Mouse (Mus musculus) cerebellum, postnatal 4 days (tissue): ENCODE measurements at regions not wholly inside any gene's neighbourhood (a gene's known extent, or its start where the extent isn't known, plus 50 kb on each side); places are given as distances from the start of the nearest gene placed in this dataset.
"Not testable (repeated sequence)": the region's sequence is repeated elsewhere in the genome, so short reads cannot be mapped to it uniquely, and the experiment has no call there.

Source experiments
- DNase-seq, 2 experiments: peaks; one replicate each; pipeline ENCODE4 v3.0.0; 2022; ENCODE audit warnings: low spot score in 2 of 2, mixed read lengths in 1 of 2

GRCm38 (mm10) chr8:5523281-5523680, 418.1 kb upstream of the Slc10a2 start:
- no peak for DNase-seq

GRCm38 (mm10) chr8:5495861-5496260, 390.7 kb upstream of the Slc10a2 start:
- no peak for DNase-seq

GRCm38 (mm10) chr8:5490491-5490890, 385.3 kb upstream of the Slc10a2 start:
- no peak for DNase-seq

GRCm38 (mm10) chr8:5482938-5483337, 377.8 kb upstream of the Slc10a2 start:
- DNase-seq: no peak

- no peak for DNase-seq
Measured at GRCm38 (mm10) chr8:5472999-5473398, 367.8 kb upstream of the Slc10a2 start.

GRCm38 (mm10) chr8:5472582-5472981, 367.4 kb upstream of the Slc10a2 start:
- no peak for DNase-seq

DNA sequence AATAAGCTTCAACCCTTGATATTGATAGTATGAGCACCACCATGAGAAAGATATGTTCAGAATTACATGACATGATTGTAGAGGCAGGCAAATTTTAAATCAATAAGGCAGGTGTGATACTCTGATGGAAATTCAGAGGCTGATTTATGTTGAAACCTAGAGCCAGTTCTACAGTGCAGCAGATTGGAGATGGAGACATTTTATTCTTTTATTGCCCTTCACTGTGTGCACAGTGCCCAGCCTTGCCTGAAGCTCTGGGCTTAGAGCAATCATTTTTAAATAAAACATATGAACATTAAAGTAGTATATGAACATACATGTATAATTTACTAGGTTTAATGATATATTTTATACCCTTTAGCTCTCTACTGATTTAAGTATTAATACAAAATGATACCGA, 352.5 kb upstream of the Slc10a2 start:
- no peak for DNase-seq

GRCm38 (mm10) chr8:5453469-5453868, 348.3 kb upstream of the Slc10a2 start:
- DNase-seq: no peak

- DNase-seq: not testable (repeated sequence)
Measured at GRCm38 (mm10) chr8:5442243-5442642, 337.1 kb upstream of the Slc10a2 start.

GRCm38 (mm10) chr8:5440404-5440803, 335.3 kb upstream of the Slc10a2 start:
- not testable (repeated sequence) for DNase-seq

GRCm38 (mm10) chr8:5439054-5439453, 333.9 kb upstream of the Slc10a2 start:
- no peak for DNase-seq

DNA sequence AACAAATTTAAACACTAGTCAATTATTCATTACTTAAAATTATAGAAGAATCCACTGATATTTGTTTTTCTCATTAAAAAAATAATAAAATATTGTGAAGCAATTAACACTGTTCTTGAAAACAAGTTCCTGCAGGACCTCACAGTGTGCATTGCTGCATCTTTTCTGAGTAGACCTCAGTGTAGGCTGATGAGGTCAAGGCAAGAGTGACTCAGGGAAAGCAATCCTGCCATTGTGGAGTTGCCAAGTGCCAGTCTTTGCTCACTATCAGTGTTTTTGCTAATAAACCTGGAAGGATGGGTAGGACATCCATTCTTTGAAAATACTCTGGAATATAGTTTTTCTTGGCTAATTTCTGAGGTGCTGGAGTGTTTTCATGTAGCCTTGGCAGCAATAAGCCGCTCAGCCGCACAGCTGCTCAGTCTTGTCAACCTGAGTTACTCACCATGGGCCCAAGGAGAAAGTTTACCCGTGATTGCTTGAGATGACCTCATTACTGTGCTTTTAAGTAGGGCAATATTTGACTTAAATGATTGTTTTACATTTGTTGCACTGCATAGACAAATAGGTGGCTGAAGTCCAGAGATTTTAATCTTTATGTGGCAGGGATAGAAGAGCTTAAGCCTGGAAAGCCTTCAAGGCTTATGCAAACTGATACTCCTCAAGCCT, 323.3 kb upstream of the Slc10a2 start:
- DNase-seq: no peak

GRCm38 (mm10) chr8:5416841-5417240, 311.7 kb upstream of the Slc10a2 start:
- DNase-seq: not testable (repeated sequence)

DNA sequence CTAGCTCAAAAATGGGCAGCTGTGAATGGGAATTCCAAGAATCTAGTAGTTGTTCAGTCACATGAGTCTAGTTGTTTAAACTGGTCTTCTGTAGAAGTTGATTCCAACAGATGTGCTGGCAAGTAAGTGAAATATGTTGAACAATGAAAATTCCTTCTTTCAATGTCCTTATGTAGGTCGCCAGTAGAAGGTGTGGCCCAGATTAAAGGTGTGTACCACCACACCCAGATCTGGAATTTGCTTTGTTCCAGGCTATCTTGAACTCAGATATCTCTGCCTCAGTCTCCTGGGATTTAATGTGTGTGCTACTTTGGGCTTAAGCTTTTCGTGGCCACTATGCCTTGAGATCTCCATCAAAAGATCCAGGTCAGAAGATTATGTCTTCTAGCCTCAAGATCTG, 279.7 kb upstream of the Slc10a2 start:
- no peak for DNase-seq

DNA sequence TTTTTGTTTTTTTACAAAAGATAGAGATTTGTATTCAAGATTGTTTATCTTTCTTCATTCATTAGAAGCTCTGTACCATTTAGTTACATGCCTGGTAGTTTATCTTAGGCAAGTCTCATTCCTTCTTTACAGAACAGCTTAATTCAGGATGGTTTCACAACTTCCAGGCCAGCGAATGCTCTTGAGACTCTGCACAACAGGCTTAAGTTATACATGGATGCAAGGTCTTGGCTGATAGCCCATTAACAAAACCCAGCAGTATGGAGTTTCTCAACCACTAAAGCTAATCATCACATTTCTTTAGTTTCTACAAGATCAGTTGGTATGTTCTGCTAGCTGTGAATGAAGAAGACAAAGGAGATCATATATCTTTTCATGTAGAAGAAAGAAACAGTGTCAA, 272.9 kb upstream of the Slc10a2 start:
- no peak for DNase-seq

GRCm38 (mm10) chr8:5339953-5340352, 234.8 kb upstream of the Slc10a2 start:
- DNase-seq: no peak

GRCm38 (mm10) chr8:5314594-5314993, 209.4 kb upstream of the Slc10a2 start:
- DNase-seq: no peak

- no peak for DNase-seq
Measured at GRCm38 (mm10) chr8:5299982-5300381, 194.8 kb upstream of the Slc10a2 start.

- no peak for DNase-seq
Measured at GRCm38 (mm10) chr8:5297190-5297589, 192.0 kb upstream of the Slc10a2 start.

- peak in 1 of 2 experiments; percentile 4 for DNase-seq
Measured at GRCm38 (mm10) chr8:5285708-5286161, 180.6 kb upstream of the Slc10a2 start.

DNA sequence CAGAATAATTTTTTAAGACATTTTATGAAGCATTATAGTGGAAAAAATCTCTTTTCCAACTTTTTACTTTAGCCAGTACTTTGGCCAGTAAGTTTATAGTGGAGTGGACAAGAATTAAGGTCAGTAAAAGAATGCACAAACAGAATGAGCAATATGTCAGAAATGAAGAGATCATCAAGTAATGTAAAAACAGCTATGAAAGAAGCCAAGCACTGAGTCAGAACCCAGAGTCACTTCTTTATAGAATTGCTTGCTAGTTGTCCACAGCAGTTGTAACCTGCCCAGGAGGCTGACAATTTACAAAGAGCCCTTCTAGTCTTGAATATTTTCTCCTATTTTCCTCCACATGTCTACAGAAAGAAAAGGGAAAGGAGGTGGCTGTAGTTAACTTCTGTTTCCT, 178.6 kb upstream of the Slc10a2 start:
- no peak for DNase-seq

DNA sequence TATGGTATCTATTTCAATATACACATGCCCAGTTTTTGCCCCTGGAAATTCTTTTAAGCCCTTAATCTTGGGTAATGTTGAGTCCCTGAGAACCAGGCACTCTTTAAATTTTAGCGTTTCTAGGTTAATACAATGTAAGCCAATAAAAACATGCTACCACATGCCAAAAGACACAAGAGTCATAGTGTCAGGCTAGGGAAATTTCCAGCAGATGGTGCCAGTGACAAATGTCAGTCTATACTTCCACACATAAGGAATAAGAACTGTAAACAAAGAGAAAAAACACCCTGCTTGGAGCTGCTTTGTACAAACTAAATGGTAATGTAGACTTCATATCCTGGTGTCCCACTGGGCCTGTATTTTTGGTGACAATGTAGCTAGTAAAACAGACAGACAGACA, 157.2 kb upstream of the Slc10a2 start:
- DNase-seq: no peak

- peak; percentile 32 to 64 for DNase-seq
Measured at GRCm38 (mm10) chr8:5241871-5242270, 136.7 kb upstream of the Slc10a2 start.
